Mouse (Mus musculus) heart, postnatal 0 days (tissue): ENCODE data around the gene Fam209.

Experiments
- CTCF ChIP-seq: IDR thresholded peaks from 2 replicates; pipeline ENCODE4 v1.5.1; 2016; ENCODE audit warnings: antibody characterized with exemption, control low read depth, low read depth
- EP300 ChIP-seq: IDR thresholded peaks from 2 replicates; pipeline ENCODE4 v1.6.1; 2016; ENCODE audit warnings: antibody characterized with exemption, low read depth

DNA sequence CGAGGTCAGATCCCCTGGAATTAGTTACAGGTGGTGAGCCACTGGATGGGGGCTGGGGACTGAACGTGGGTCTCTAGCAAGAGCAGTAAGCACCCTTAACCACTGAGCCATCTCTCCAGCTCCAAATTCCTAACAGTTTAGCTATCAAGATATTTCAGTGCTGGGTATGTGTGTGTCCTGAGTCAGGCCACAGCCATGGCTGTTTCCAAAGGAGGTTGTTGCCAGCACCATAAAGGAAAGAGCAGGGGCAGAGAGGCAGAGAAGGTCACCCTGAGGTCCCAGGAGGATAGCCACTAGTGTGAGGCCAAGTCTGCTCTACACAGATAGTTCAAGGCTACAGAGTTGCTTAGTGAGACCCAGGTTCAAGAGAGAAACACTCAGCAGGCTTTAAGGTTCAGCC, 11.7 kb upstream of the Fam209 start:
- TF ChIP-seq CTCF: no peak
- no peak for TF ChIP-seq EP300
